Mouse (Mus musculus): ENCODE data around the gene Dll4. TPM values are rescaled to one million over a fixed set of nuclear protein-coding genes. Genes with fewer than 3 reads are reported as not detected.
A peak's percentile ranks its signal among the peaks of the same experiment; 100 is the strongest.

Dll4 gene
- polyA plus RNA-seq, 1 experiment = not detected

- 11% methylated on average over 58 of the region's 58 CpGs for WGBS
- H3K4me1 ChIP-seq (ENCODE audit: control insufficient read depth, insufficient read depth, low read length) = peaks cover 4% of the 10 kb centered on the region
- peak within 1 kb of the TSS; percentile 72 for H3K4me3 ChIP-seq (replicated peaks; ENCODE audit: control insufficient read depth, low read depth, low read length)
- H3K27ac ChIP-seq (ENCODE audit: control insufficient read depth, insufficient read depth, low read depth, low read length, poor library complexity) = peak within 1 kb of the TSS; percentile 38
- TF ChIP-seq CTCF (IDR thresholded peaks at IDR 0.05; ENCODE audit: control insufficient read depth, insufficient read depth, low read length) (no peak), POLR2A (IDR thresholded peaks at IDR 0.05; ENCODE audit: borderline replicate concordance, control insufficient read depth, low read depth, low read length) (peak; percentile 12; the same call in 1 of the 2 replicates)
Measured at GRCm38 (mm10) chr2:119350555-119351486, 25.2 kb downstream of the Dll4 start, which contains the start of gene Chac1. Gene Chac1 (plus strand): TSS chr2:119351229.

GRCm38 (mm10) chr2:119353707-119354106 is 28.1 kb downstream of the Dll4 start:
- Histone ChIP-seq H3K4me1 (ENCODE audit: control insufficient read depth, insufficient read depth, low read length) (peaks cover 11% of the 10 kb centered on the region), H3K27ac (ENCODE audit: control insufficient read depth, insufficient read depth, low read depth, low read length, poor library complexity) (no peak overlapping the region), H3K4me3 (replicated peaks; ENCODE audit: control insufficient read depth, low read depth, low read length) (no peak overlapping the region)
- TF ChIP-seq POLR2A (IDR thresholded peaks at IDR 0.05; ENCODE audit: borderline replicate concordance, control insufficient read depth, low read depth, low read length) (no peak), CTCF (IDR thresholded peaks at IDR 0.05; ENCODE audit: control insufficient read depth, insufficient read depth, low read length) (no peak)
- whole genome bisulfite sequencing = 85% methylated on average over 8 of the region's 8 CpGs

GRCm38 (mm10) chr2:119355089-119355488 is 29.5 kb downstream of the Dll4 start:
- Histone ChIP-seq H3K4me3 (replicated peaks; ENCODE audit: control insufficient read depth, low read depth, low read length) (no peak overlapping the region), H3K4me1 (ENCODE audit: control insufficient read depth, insufficient read depth, low read length) (peaks cover 12% of the 10 kb centered on the region), H3K27ac (ENCODE audit: control insufficient read depth, insufficient read depth, low read depth, low read length, poor library complexity) (no peak overlapping the region)
- TF ChIP-seq CTCF (IDR thresholded peaks at IDR 0.05; ENCODE audit: control insufficient read depth, insufficient read depth, low read length) (no peak), POLR2A (IDR thresholded peaks at IDR 0.05; ENCODE audit: borderline replicate concordance, control insufficient read depth, low read depth, low read length) (no peak)
- 91% methylated on average over 3 of the region's 3 CpGs for WGBS

- no peak for TF ChIP-seq POLR2A (IDR thresholded peaks at IDR 0.05; ENCODE audit: borderline replicate concordance, control insufficient read depth, low read depth, low read length)
- peak; percentile 13; the same call in 1 of the 2 replicates for TF ChIP-seq CTCF (IDR thresholded peaks at IDR 0.05; ENCODE audit: control insufficient read depth, insufficient read depth, low read length)
- Histone ChIP-seq H3K27ac (ENCODE audit: control insufficient read depth, insufficient read depth, low read depth, low read length, poor library complexity) (no peak overlapping the region), H3K4me1 (ENCODE audit: control insufficient read depth, insufficient read depth, low read length) (peaks cover 11% of the 10 kb centered on the region), H3K4me3 (replicated peaks; ENCODE audit: control insufficient read depth, low read depth, low read length) (no peak overlapping the region)
- WGBS = 49% methylated on average over 7 of the region's 7 CpGs
Measured at GRCm38 (mm10) chr2:119355651-119356050, 30.1 kb downstream of the Dll4 start.

- H3K27ac ChIP-seq (ENCODE audit: control insufficient read depth, insufficient read depth, low read depth, low read length, poor library complexity) = peak overlapping the region; percentile 73; the same call in 1 of the 2 replicates
- peaks cover 11% of the 10 kb centered on the region for H3K4me1 ChIP-seq (ENCODE audit: control insufficient read depth, insufficient read depth, low read length)
- TF ChIP-seq CTCF (IDR thresholded peaks at IDR 0.05; ENCODE audit: control insufficient read depth, insufficient read depth, low read length) (no peak), POLR2A (IDR thresholded peaks at IDR 0.05; ENCODE audit: borderline replicate concordance, control insufficient read depth, low read depth, low read length) (no peak)
- H3K4me3 ChIP-seq (replicated peaks; ENCODE audit: control insufficient read depth, low read depth, low read length) = no peak overlapping the region
Measured at GRCm38 (mm10) chr2:119356310-119356709, 30.7 kb downstream of the Dll4 start.

GRCm38 (mm10) chr2:119356805-119357204 is 31.2 kb downstream of the Dll4 start:
- Histone ChIP-seq H3K4me3 (replicated peaks; ENCODE audit: control insufficient read depth, low read depth, low read length) (no peak overlapping the region), H3K4me1 (ENCODE audit: control insufficient read depth, insufficient read depth, low read length) (peaks cover 11% of the 10 kb centered on the region), H3K27ac (ENCODE audit: control insufficient read depth, insufficient read depth, low read depth, low read length, poor library complexity) (peak overlapping the region; percentile 73; the same call in 1 of the 2 replicates)
- TF ChIP-seq CTCF (IDR thresholded peaks at IDR 0.05; ENCODE audit: control insufficient read depth, insufficient read depth, low read length) = no peak
- TF ChIP-seq POLR2A (IDR thresholded peaks at IDR 0.05; ENCODE audit: borderline replicate concordance, control insufficient read depth, low read depth, low read length) = no peak
- 12% methylated on average over 5 of the region's 5 CpGs for WGBS

GRCm38 (mm10) chr2:119358249-119358648 is 32.7 kb downstream of the Dll4 start:
- 41% methylated on average over 6 of the region's 6 CpGs for WGBS
- TF ChIP-seq POLR2A (IDR thresholded peaks at IDR 0.05; ENCODE audit: borderline replicate concordance, control insufficient read depth, low read depth, low read length) (no peak), CTCF (IDR thresholded peaks at IDR 0.05; ENCODE audit: control insufficient read depth, insufficient read depth, low read length) (no peak)
- Histone ChIP-seq H3K4me1 (ENCODE audit: control insufficient read depth, insufficient read depth, low read length) (peaks cover 11% of the 10 kb centered on the region), H3K27ac (ENCODE audit: control insufficient read depth, insufficient read depth, low read depth, low read length, poor library complexity) (peak overlapping the region; percentile 78), H3K4me3 (replicated peaks; ENCODE audit: control insufficient read depth, low read depth, low read length) (no peak overlapping the region)

GRCm38 (mm10) chr2:119359721-119360291 is 34.2 kb downstream of the Dll4 start:
- H3K27ac ChIP-seq (ENCODE audit: control insufficient read depth, insufficient read depth, low read depth, low read length, poor library complexity) = peak overlapping the region; percentile 26; the same call in 1 of the 2 replicates
- WGBS = 23% methylated on average over 2 of the region's 2 CpGs
- H3K4me3 ChIP-seq (replicated peaks; ENCODE audit: control insufficient read depth, low read depth, low read length) = no peak overlapping the region
- no peak for TF ChIP-seq POLR2A (IDR thresholded peaks at IDR 0.05; ENCODE audit: borderline replicate concordance, control insufficient read depth, low read depth, low read length)
- TF ChIP-seq CTCF (IDR thresholded peaks at IDR 0.05; ENCODE audit: control insufficient read depth, insufficient read depth, low read length) = no peak
- H3K4me1 ChIP-seq (ENCODE audit: control insufficient read depth, insufficient read depth, low read length) = peaks cover 11% of the 10 kb centered on the region
